Mouse (Mus musculus): ENCODE data around the gene Cpvl. TPM values are rescaled to one million over a fixed set of nuclear protein-coding genes. Genes with fewer than 3 reads are reported as not detected.

The Cpvl gene
- polyA plus RNA-seq (2015; fragmentation: Nextera tagmentation; extraction: Ambion mirVana) = 0.10 TPM in 1 of 2 replicates, not detected in the other

DNA sequence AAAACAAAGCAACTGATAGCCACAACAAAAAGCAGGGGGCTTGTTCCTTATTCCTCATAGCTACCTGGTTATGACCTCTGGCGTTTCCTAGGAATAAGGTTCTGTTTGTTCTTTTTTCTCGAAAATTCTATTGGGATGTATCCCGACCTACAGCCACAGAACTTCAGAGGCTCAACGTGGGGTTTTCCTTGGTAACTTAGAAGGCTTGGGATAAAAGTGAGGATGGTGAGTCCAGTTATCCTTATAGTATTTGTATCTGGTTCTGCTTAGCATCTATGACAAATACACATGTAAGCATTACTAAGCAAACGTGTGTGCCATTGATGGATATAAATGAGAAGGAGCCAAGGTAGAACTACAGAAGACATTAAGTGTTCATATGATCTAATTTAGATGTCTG lies at the start of gene Cpvl:
Gene Cpvl (minus strand): TSS at position 101 of the 400 bp plus-strand sequence.
- WGBS = 79% methylated on average over 5 of the region's 5 CpGs
- H3K4me1 ChIP-seq (replicated peaks; ENCODE audit: control insufficient read depth, insufficient read depth, low read length) = peaks cover 20% of the 10 kb centered on the region
- no peak for ATAC-seq (ENCODE audit: low read depth)
- H3K4me2 ChIP-seq (ENCODE audit: low read depth, low read length) = no peak within 1 kb of the TSS
- H3K27me3 ChIP-seq (ENCODE audit: control insufficient read depth, insufficient read depth, low read depth, low read length) = no peaks in the 10 kb centered on the region
- H3K36me3 ChIP-seq (ENCODE audit: control insufficient read depth, insufficient read depth, low read length) = no peaks in the 10 kb centered on the region
- no peaks in the 10 kb centered on the region for H3K9me3 ChIP-seq (ENCODE audit: control insufficient read depth, low read length)
- no peak within 1 kb of the TSS for H3K9ac ChIP-seq (ENCODE audit: low read length)
- no peak within 1 kb of the TSS for H3K27ac ChIP-seq (ENCODE audit: low read length)
- no peak within 1 kb of the TSS for H3K4me3 ChIP-seq (ENCODE audit: low read length)

DNA sequence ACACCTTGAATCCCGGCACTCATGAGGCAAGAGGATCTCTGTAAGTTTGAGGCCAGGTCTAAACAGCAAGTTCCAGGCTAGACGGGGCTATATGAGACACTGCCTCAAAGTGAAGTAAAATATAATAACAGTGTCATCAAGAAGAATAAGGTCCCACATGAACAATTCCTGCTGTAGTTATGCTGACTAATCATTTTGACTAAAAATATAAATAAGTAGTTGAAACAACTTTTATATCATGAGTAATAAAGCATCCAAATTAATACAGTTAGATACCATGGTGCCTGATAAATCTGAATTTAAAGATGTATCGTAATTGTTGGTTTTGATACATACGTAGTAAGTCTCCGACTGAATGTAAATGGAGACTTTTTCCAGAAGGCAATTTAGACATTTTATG lies 45.4 kb upstream of the Cpvl start:
- H3K36me3 ChIP-seq (ENCODE audit: control insufficient read depth, insufficient read depth, low read length) = no peaks in the 10 kb centered on the region
- 0 out of 2 replicates have a peak, but pooled peaks cover 5% of the 10 kb centered on the region for H3K9me3 ChIP-seq (ENCODE audit: control insufficient read depth, low read length)
- ATAC-seq (ENCODE audit: low read depth) = no peak
- H3K4me1 ChIP-seq (replicated peaks; ENCODE audit: control insufficient read depth, insufficient read depth, low read length) = peaks cover 9% of the 10 kb centered on the region
- H3K4me3 ChIP-seq (ENCODE audit: low read length) = no peak overlapping the region
- H3K9ac ChIP-seq (ENCODE audit: low read length) = no peak overlapping the region
- H3K27me3 ChIP-seq (ENCODE audit: control insufficient read depth, insufficient read depth, low read depth, low read length) = no peaks in the 10 kb centered on the region
- no peak overlapping the region for H3K27ac ChIP-seq (ENCODE audit: low read length)
- H3K4me2 ChIP-seq (ENCODE audit: low read depth, low read length) = no peak overlapping the region
- 82% methylated on average over 5 of the region's 5 CpGs for WGBS

DNA sequence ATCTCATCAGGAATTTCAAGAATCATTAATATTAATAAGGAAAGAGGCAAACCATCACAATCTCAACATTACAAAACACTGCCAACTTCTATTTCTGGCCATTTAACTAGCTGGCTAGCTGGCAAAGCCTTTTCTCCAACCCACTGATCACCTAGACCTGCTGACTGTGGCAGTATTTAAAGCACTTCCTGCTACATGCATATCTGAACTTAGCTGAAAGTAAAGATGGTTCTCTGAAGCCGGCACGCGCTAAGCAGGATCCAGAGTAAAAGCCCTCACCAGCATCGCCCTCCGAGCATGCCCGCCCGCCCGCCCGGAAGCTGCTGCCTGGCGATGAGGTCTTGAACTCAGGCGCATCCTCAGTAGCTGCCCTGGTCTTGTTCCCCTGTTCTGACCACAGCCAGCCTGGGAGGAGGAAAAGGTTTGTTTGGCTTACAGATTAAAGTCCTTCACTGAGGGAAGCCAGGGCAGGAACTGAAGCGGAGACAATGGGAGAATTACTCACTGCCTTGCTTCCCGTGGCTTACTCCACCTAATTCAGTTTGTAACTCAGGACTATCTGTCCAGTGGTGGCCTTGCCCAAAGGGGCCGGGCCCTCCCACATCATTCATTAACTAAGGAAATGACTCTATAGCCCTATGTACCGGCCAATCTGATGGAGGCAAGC lies 42.8 kb upstream of the Cpvl start:
- no peaks in the 10 kb centered on the region for H3K9me3 ChIP-seq (ENCODE audit: control insufficient read depth, low read length)
- no peak overlapping the region for H3K4me3 ChIP-seq (ENCODE audit: low read length)
- WGBS = 57% methylated on average over 15 of the region's 15 CpGs
- ATAC-seq (ENCODE audit: low read depth) = peak; percentile 32
- H3K4me1 ChIP-seq (replicated peaks; ENCODE audit: control insufficient read depth, insufficient read depth, low read length) = peaks cover 21% of the 10 kb centered on the region
- H3K27ac ChIP-seq (ENCODE audit: low read length) = peak overlapping the region; percentile 36; the same call in 1 of the 2 replicates
- no peak overlapping the region for H3K4me2 ChIP-seq (ENCODE audit: low read depth, low read length)
- no peak overlapping the region for H3K9ac ChIP-seq (ENCODE audit: low read length)
- H3K27me3 ChIP-seq (ENCODE audit: control insufficient read depth, insufficient read depth, low read depth, low read length) = no peaks in the 10 kb centered on the region
- H3K36me3 ChIP-seq (ENCODE audit: control insufficient read depth, insufficient read depth, low read length) = no peaks in the 10 kb centered on the region

DNA sequence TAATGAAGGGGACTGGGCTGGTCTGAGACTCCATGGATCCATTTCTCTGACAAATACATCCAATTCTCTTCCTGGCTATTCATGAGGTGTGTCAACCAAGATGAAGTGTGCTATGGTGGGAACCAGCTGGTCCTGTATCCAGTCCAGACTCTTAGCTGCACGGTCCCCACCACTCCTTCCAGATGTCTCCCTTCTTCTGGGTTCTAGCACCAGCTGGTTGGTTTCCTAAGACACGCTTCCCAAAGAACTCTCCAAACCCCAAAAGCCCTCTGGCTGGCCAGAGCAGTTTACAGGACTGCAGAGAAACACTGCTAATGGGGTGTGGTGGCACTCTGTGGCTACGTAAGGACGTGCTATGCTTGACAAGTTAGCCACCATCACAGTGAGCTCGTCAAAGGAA lies 40.4 kb upstream of the Cpvl start:
- no peaks in the 10 kb centered on the region for H3K9me3 ChIP-seq (ENCODE audit: control insufficient read depth, low read length)
- peak; percentile 97 for ATAC-seq (ENCODE audit: low read depth)
- WGBS = 51% methylated on average over 5 of the region's 5 CpGs
- H3K27ac ChIP-seq (ENCODE audit: low read length) = peak overlapping the region; percentile 61
- H3K36me3 ChIP-seq (ENCODE audit: control insufficient read depth, insufficient read depth, low read length) = no peaks in the 10 kb centered on the region
- H3K4me2 ChIP-seq (ENCODE audit: low read depth, low read length) = no peak overlapping the region
- peaks cover 21% of the 10 kb centered on the region for H3K4me1 ChIP-seq (replicated peaks; ENCODE audit: control insufficient read depth, insufficient read depth, low read length)
- no peaks in the 10 kb centered on the region for H3K27me3 ChIP-seq (ENCODE audit: control insufficient read depth, insufficient read depth, low read depth, low read length)
- H3K9ac ChIP-seq (ENCODE audit: low read length) = no peak overlapping the region
- H3K4me3 ChIP-seq (ENCODE audit: low read length) = no peak overlapping the region

DNA sequence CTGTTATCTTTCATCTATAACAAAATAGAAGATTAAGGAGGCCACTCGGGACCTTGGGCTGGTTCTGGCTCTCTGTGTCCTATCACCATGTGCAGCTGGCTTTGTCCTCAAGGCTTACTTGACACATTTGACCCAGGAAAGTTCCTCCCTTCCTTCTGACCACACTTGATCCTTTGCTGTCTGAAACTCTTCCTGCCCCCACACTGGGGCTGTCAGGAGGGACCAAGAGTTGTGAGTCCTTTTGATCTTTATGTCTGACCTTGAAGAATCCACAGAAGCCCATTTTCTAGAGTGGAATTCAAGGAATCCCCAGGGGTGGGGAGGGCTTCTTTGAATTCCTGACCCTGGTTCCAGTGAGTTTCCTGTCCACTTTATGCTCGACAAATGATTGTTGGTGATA lies 39.6 kb upstream of the Cpvl start:
- ATAC-seq (ENCODE audit: low read depth) = no peak
- Histone ChIP-seq H3K4me2 (ENCODE audit: low read depth, low read length) (no peak overlapping the region), H3K4me1 (replicated peaks; ENCODE audit: control insufficient read depth, insufficient read depth, low read length) (peaks cover 21% of the 10 kb centered on the region), H3K9me3 (ENCODE audit: control insufficient read depth, low read length) (no peaks in the 10 kb centered on the region), H3K9ac (ENCODE audit: low read length) (no peak overlapping the region), H3K27me3 (ENCODE audit: control insufficient read depth, insufficient read depth, low read depth, low read length) (no peaks in the 10 kb centered on the region), H3K36me3 (ENCODE audit: control insufficient read depth, insufficient read depth, low read length) (no peaks in the 10 kb centered on the region), H3K27ac (ENCODE audit: low read length) (peak overlapping the region; percentile 71), H3K4me3 (ENCODE audit: low read length) (no peak overlapping the region)
- WGBS = 15% methylated on average over 2 of the region's 2 CpGs

DNA sequence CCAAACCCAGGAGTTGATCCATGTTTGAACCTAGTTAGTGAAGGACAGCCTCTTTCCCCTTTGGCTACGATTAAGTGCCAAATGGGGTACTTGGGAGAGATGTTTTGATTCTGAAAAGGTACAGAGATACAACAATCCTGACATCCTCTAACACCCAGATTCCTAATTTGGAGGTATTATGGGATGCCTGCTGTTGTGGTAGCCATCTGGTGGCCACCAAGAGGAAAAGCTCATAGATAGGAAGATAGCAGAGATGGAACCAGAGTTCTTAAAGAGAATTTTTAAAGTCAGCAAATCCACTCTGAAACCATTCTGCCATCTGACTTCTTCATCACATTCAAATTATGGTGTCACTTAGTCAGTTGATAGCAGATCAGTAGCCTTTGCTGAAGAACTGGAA lies 33.7 kb upstream of the Cpvl start:
- H3K27ac ChIP-seq (ENCODE audit: low read length) = no peak overlapping the region
- WGBS = 85% methylated on average over 1 of the region's 1 CpGs
- no peak overlapping the region for H3K4me2 ChIP-seq (ENCODE audit: low read depth, low read length)
- H3K9me3 ChIP-seq (ENCODE audit: control insufficient read depth, low read length) = no peaks in the 10 kb centered on the region
- peaks cover 22% of the 10 kb centered on the region for H3K4me1 ChIP-seq (replicated peaks; ENCODE audit: control insufficient read depth, insufficient read depth, low read length)
- no peak overlapping the region for H3K4me3 ChIP-seq (ENCODE audit: low read length)
- no peak overlapping the region for H3K9ac ChIP-seq (ENCODE audit: low read length)
- H3K27me3 ChIP-seq (ENCODE audit: control insufficient read depth, insufficient read depth, low read depth, low read length) = no peaks in the 10 kb centered on the region
- H3K36me3 ChIP-seq (ENCODE audit: control insufficient read depth, insufficient read depth, low read length) = no peaks in the 10 kb centered on the region
- ATAC-seq (ENCODE audit: low read depth) = no peak

DNA sequence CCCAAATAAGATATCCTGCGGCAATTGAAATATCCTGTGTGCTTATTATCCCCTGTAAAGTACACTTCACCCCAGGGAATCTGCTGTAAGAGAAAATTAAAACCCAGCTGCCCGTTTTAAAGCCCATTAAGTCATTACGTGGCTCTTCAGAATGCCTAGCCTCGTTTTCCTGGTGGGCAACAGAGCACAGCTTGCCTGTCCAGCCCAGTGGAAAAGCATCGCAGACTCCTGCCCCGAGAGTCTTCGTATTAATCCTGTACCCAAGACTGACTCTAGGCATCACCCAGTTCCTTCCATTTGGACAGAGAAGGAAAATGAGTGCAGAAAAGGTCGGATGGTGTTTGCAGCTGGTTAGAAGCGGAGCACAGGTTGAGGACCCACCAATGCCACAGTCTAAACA lies 31.9 kb upstream of the Cpvl start:
- Histone ChIP-seq H3K9me3 (ENCODE audit: control insufficient read depth, low read length) (no peaks in the 10 kb centered on the region), H3K4me1 (replicated peaks; ENCODE audit: control insufficient read depth, insufficient read depth, low read length) (peaks cover 17% of the 10 kb centered on the region), H3K36me3 (ENCODE audit: control insufficient read depth, insufficient read depth, low read length) (no peaks in the 10 kb centered on the region), H3K9ac (ENCODE audit: low read length) (no peak overlapping the region), H3K4me3 (ENCODE audit: low read length) (no peak overlapping the region), H3K27me3 (ENCODE audit: control insufficient read depth, insufficient read depth, low read depth, low read length) (no peaks in the 10 kb centered on the region), H3K4me2 (ENCODE audit: low read depth, low read length) (no peak overlapping the region), H3K27ac (ENCODE audit: low read length) (no peak overlapping the region)
- no peak for ATAC-seq (ENCODE audit: low read depth)
- WGBS = 64% methylated on average over 9 of the region's 9 CpGs

DNA sequence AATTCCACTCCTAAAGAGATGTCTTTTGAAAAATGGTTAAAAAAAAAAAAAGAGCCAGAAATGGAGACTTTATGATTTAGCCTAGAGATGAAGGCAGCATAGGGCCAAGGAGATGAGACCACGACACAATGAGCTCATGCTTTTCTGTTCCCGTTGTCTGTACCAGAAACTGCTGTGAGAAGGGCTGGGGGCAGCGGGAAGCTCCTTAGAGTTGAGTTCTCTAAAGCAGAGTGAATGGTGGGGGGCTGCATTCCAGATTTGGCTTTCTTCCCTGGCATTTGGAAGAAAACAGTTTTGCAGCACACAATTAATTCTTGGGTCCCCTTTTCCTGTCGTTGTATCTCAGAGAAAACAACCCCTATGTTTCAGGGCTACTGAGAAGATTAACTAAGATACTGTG lies 30.8 kb upstream of the Cpvl start:
- peak; percentile 69; the same call in 1 of the 2 replicates for ATAC-seq (ENCODE audit: low read depth)
- WGBS = 39% methylated on average over 4 of the region's 4 CpGs
- H3K27ac ChIP-seq (ENCODE audit: low read length) = peak overlapping the region; percentile 69

DNA sequence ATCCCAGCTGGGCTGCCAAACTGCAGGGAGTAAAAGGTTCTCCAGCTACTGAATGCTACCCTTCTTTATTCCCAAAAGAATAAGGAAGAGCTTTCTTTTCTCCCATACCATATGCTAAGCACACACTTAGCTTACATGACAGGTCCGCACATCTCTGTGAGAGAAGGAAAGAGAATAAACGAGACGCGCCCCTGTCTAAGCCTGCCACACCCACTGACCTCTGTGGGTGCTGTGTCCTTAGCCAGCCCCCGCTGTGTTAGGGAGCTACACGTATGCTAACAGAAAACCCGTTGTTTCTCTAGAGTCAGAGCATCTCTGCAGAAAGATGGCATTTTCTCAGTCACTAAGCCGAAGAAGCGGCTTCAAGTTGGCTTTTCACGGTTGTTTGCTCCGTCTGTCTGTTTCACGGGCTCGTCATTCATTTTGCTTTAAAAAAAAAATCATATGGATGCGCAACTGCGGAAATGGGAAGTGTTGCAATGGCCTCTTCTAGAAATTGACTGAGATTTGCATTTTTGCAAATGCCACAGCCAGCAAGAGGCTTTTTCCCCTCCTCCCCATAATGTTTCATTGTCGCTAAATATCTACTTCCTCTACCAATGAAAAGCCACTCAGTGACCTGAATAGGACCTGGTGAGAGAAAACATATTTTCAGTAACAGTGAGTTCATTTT lies 30.1 kb upstream of the Cpvl start:
- Histone ChIP-seq H3K4me1 (replicated peaks; ENCODE audit: control insufficient read depth, insufficient read depth, low read length) (peaks cover 17% of the 10 kb centered on the region), H3K9ac (ENCODE audit: low read length) (no peak overlapping the region), H3K27ac (ENCODE audit: low read length) (peak overlapping the region; percentile 69), H3K4me3 (ENCODE audit: low read length) (no peak overlapping the region), H3K36me3 (ENCODE audit: control insufficient read depth, insufficient read depth, low read length) (no peaks in the 10 kb centered on the region), H3K9me3 (ENCODE audit: control insufficient read depth, low read length) (no peaks in the 10 kb centered on the region), H3K4me2 (ENCODE audit: low read depth, low read length) (no peak overlapping the region; the same call in 1 of the 2 replicates), H3K27me3 (ENCODE audit: control insufficient read depth, insufficient read depth, low read depth, low read length) (no peaks in the 10 kb centered on the region)
- ATAC-seq (ENCODE audit: low read depth) = peak; percentile 56; the same call in 1 of the 2 replicates
- WGBS = 57% methylated on average over 16 of the region's 16 CpGs

More for the DNA sequence above, 30.8 kb upstream of the Cpvl start:
- H3K27me3 ChIP-seq (ENCODE audit: control insufficient read depth, insufficient read depth, low read depth, low read length) = no peaks in the 10 kb centered on the region
- H3K9ac ChIP-seq (ENCODE audit: low read length) = no peak overlapping the region
- no peaks in the 10 kb centered on the region for H3K9me3 ChIP-seq (ENCODE audit: control insufficient read depth, low read length)
- no peaks in the 10 kb centered on the region for H3K36me3 ChIP-seq (ENCODE audit: control insufficient read depth, insufficient read depth, low read length)
- H3K4me2 ChIP-seq (ENCODE audit: low read depth, low read length) = no peak overlapping the region
- H3K4me3 ChIP-seq (ENCODE audit: low read length) = no peak overlapping the region
- peaks cover 17% of the 10 kb centered on the region for H3K4me1 ChIP-seq (replicated peaks; ENCODE audit: control insufficient read depth, insufficient read depth, low read length)
